Mouse (Mus musculus): ENCODE data around the gene Met. TPM values are rescaled to one million over a fixed set of nuclear protein-coding genes. Genes with fewer than 3 reads are reported as not detected.

The Met gene
- polyA plus RNA-seq, 1 experiment from 2014 or later, result 25.3 TPM

DNA sequence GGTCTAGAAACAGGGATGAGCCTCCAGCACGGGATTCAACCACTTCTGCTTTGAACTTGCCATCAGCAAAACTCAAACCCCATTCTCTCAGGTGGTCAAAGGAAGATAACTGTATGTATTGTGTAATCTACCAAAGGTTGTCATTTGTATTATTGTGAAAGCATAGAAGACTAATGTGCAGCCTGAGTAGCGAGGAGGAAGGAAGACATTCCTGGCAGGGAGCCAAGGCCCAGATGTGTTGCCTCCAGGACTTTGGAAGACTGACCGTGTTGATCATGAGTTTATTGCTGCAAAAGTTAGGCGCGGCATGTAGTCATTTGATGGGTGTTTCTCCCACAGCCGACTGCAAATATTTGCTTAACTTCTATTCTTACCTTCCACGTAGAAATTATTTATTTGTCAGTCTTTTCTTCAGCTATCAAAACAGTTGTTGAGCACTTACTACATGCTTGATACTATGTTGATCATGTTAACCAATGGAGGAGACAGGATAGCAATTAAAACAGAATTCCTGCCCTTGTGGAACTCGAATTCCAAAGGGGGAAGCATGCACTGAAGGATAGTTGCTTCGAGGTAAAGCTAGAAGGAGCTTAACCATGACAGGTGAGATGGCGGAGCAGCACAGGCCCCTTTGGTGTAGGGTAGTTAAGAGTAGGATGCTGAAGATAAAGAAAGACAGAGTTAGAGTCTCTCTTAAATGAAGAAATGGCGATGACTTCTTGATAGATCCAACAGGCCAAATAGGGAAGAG is 132.3 kb downstream of the Met start:
- Histone ChIP-seq H3K4me1 (ENCODE audit: control insufficient read depth, insufficient read depth, low read length) (no peaks in the 10 kb centered on the region), H3K27ac (ENCODE audit: low read depth, low read length) (no peak overlapping the region), H3K27me3 (ENCODE audit: control insufficient read depth, insufficient read depth, low read length) (no peaks in the 10 kb centered on the region), H3K4me3 (ENCODE audit: low read length) (no peak overlapping the region), H3K9ac (ENCODE audit: low read depth, low read length) (no peak overlapping the region), H3K4me2 (replicated peaks; ENCODE audit: low read depth, low read length) (no peak overlapping the region), H3K9me3 (ENCODE audit: control insufficient read depth, low read length) (peaks cover 2% of the 10 kb centered on the region; the same call in 1 of the 2 replicates), H3K36me3 (ENCODE audit: control insufficient read depth, insufficient read depth, low read length) (no peaks in the 10 kb centered on the region)
- WGBS, result 65% methylated on average over 11 of the region's 11 CpGs
- ATAC-seq (ENCODE audit: low FRiP score, low TSS enrichment), result no peak

DNA sequence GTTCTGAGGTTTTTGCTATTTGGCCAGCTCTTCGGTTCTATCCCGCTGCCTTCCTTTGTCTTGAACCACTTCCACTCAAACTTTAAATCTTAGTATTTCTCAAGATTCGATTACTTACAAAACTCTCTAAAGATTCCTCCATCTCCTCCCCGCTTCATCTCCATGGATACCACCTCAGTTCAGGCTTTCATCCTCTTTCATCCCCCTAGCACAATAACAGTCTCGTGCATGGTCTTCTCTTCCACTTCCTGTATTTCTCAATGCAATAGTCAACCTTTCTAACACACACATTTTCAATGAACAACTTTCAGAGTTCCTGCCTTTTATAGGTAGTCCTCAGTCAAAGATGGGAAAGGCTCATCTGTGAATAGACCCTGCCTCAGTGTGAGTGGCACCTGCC is 135.8 kb downstream of the Met start:
- H3K4me1 ChIP-seq (ENCODE audit: control insufficient read depth, insufficient read depth, low read length), result no peaks in the 10 kb centered on the region
- WGBS, result 91% methylated on average over 5 of the region's 5 CpGs
- no peak overlapping the region for H3K27ac ChIP-seq (ENCODE audit: low read depth, low read length)
- H3K27me3 ChIP-seq (ENCODE audit: control insufficient read depth, insufficient read depth, low read length), result no peaks in the 10 kb centered on the region
- no peaks in the 10 kb centered on the region for H3K36me3 ChIP-seq (ENCODE audit: control insufficient read depth, insufficient read depth, low read length)
- H3K4me2 ChIP-seq (replicated peaks; ENCODE audit: low read depth, low read length), result no peak overlapping the region
- no peak overlapping the region for H3K9ac ChIP-seq (ENCODE audit: low read depth, low read length)
- H3K4me3 ChIP-seq (ENCODE audit: low read length), result no peak overlapping the region
- no peaks in the 10 kb centered on the region for H3K9me3 ChIP-seq (ENCODE audit: control insufficient read depth, low read length)
- ATAC-seq (ENCODE audit: low FRiP score, low TSS enrichment), result no peak

DNA sequence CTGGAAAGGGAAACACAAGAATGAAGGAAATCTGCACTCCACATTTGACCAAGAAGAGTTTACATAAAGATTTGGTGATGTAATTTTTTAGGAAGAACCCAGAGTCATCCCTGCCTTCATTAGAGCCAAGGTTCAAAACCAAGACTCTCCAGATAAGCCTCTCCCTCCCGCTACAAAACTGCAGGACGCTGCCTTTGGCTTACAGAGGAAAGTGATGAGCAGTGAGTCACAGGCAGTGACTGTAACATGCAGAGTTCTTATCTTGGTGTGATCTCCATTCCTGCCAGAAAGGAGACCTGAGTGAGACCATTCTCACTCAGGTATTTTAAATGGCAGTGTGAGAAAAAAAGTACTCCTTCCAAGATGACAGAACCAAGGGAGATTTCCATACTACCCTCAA is 137.9 kb downstream of the Met start:
- 65% methylated on average over 2 of the region's 2 CpGs for WGBS
- H3K9me3 ChIP-seq (ENCODE audit: control insufficient read depth, low read length), result no peaks in the 10 kb centered on the region
- no peaks in the 10 kb centered on the region for H3K36me3 ChIP-seq (ENCODE audit: control insufficient read depth, insufficient read depth, low read length)
- no peak overlapping the region for H3K9ac ChIP-seq (ENCODE audit: low read depth, low read length)
- H3K4me3 ChIP-seq (ENCODE audit: low read length), result no peak overlapping the region
- H3K27me3 ChIP-seq (ENCODE audit: control insufficient read depth, insufficient read depth, low read length), result no peaks in the 10 kb centered on the region
- no peak overlapping the region for H3K27ac ChIP-seq (ENCODE audit: low read depth, low read length)
- no peak for ATAC-seq (ENCODE audit: low FRiP score, low TSS enrichment)
- H3K4me1 ChIP-seq (ENCODE audit: control insufficient read depth, insufficient read depth, low read length), result no peaks in the 10 kb centered on the region
- no peak overlapping the region for H3K4me2 ChIP-seq (replicated peaks; ENCODE audit: low read depth, low read length)

DNA sequence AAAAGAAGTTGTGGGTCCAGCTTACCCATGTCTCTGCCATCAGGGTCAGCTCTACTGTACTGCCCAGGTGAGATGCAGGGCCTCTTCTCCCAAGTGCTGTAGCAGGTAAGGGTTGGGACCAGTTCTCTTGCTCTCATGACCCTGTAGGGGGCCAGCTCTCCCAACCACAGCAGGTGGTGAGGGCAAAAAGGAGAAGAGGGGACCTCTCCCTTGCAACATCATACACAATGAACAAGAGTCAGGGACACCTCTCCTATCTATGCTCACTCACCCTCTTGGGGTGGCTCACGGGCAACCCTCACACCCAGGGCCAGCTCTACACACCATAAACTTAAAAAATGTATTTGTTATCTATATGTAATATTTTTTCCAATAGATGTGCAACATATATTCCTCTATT is 143.3 kb downstream of the Met start:
- Histone ChIP-seq H3K4me3 (ENCODE audit: low read length) (no peak overlapping the region), H3K36me3 (ENCODE audit: control insufficient read depth, insufficient read depth, low read length) (no peaks in the 10 kb centered on the region), H3K4me2 (replicated peaks; ENCODE audit: low read depth, low read length) (no peak overlapping the region), H3K4me1 (ENCODE audit: control insufficient read depth, insufficient read depth, low read length) (no peaks in the 10 kb centered on the region), H3K9me3 (ENCODE audit: control insufficient read depth, low read length) (no peaks in the 10 kb centered on the region), H3K27me3 (ENCODE audit: control insufficient read depth, insufficient read depth, low read length) (no peaks in the 10 kb centered on the region), H3K9ac (ENCODE audit: low read depth, low read length) (no peak overlapping the region), H3K27ac (ENCODE audit: low read depth, low read length) (no peak overlapping the region)
- 90% methylated on average over 1 of the region's 1 CpGs for WGBS
- no peak for ATAC-seq (ENCODE audit: low FRiP score, low TSS enrichment)

DNA sequence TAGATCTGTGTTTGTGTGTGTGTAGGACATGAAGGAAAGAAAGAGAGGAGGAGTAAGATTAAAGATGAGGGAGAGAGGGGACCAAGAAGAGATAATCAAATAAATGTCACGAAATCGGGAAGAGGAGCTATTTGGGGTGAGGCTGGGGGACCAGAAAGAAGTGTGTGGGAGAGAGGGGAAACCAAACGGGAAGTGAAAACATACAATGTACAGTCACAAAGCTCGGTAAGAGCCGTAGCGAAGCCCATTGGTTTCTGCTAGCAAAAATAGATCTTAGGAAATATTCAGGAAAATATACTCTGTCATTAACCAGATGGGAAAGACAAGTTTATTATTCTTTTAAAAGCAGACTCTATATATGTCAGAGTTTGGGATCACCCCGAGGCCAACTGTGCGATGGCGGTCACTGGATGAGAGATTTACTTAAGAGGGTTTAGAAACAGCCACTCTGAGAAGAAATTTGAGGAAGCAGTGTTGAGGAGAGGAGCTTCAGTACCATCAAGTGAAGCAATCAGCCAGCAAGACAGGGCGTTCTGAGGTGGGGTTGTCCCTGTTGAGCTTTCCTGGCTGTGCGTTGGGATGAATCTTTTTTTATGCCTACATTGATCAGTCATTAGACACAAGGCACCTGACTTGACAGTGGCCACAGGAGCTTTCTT is 147.9 kb downstream of the Met start:
- no peaks in the 10 kb centered on the region for H3K9me3 ChIP-seq (ENCODE audit: control insufficient read depth, low read length)
- no peak overlapping the region for H3K4me3 ChIP-seq (ENCODE audit: low read length)
- no peak overlapping the region for H3K4me2 ChIP-seq (replicated peaks; ENCODE audit: low read depth, low read length)
- H3K27me3 ChIP-seq (ENCODE audit: control insufficient read depth, insufficient read depth, low read length), result no peaks in the 10 kb centered on the region
- H3K36me3 ChIP-seq (ENCODE audit: control insufficient read depth, insufficient read depth, low read length), result no peaks in the 10 kb centered on the region
- WGBS, result 86% methylated on average over 11 of the region's 11 CpGs
- no peaks in the 10 kb centered on the region for H3K4me1 ChIP-seq (ENCODE audit: control insufficient read depth, insufficient read depth, low read length)
- H3K27ac ChIP-seq (ENCODE audit: low read depth, low read length), result no peak overlapping the region
- ATAC-seq (ENCODE audit: low FRiP score, low TSS enrichment), result no peak
- H3K9ac ChIP-seq (ENCODE audit: low read depth, low read length), result no peak overlapping the region

DNA sequence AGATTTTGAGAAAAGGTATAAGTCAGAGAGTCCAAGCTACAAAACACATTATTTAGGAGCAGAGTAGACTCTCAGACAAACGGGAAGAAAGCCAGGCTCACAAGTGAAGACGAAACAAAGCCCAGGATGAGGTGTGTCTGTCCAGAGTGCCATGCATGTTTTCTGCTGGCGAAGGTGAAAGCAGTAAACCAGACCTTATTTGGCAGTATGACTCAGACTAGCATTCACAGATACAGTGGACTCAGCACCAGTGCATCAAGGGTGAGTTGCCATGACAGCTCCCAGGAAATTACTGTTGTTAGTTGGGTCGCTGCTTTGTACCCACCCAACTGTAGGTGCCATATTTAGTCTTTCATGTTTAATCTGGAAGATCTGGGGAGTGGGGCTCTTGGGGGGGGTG is 149.1 kb downstream of the Met start:
- Histone ChIP-seq H3K4me1 (ENCODE audit: control insufficient read depth, insufficient read depth, low read length) (no peaks in the 10 kb centered on the region), H3K27me3 (ENCODE audit: control insufficient read depth, insufficient read depth, low read length) (no peaks in the 10 kb centered on the region), H3K9me3 (ENCODE audit: control insufficient read depth, low read length) (no peaks in the 10 kb centered on the region), H3K9ac (ENCODE audit: low read depth, low read length) (no peak overlapping the region), H3K4me2 (replicated peaks; ENCODE audit: low read depth, low read length) (no peak overlapping the region), H3K4me3 (ENCODE audit: low read length) (no peak overlapping the region), H3K27ac (ENCODE audit: low read depth, low read length) (no peak overlapping the region), H3K36me3 (ENCODE audit: control insufficient read depth, insufficient read depth, low read length) (no peaks in the 10 kb centered on the region)
- ATAC-seq (ENCODE audit: low FRiP score, low TSS enrichment), result no peak
- 83% methylated on average over 4 of the region's 4 CpGs for WGBS

DNA sequence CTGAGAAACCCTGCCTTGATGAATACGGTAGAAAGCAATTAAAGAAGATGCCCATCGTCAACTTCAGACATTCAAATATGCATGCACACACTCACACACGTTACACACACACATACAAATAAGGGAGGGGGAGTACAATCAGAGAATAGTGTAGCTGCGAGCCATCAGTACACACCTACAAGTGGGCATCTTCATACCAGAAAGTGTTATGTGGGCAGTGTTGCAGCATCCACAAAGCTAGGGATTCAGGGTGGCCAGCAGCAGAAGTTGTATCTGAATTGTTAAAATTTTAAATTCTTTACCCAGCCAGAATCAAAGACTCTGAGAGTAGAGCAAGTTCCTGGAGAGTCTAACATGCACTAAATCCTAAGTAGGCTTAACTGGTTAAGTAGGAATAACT is 157.2 kb downstream of the Met start:
- Histone ChIP-seq H3K9me3 (ENCODE audit: control insufficient read depth, low read length) (no peaks in the 10 kb centered on the region), H3K36me3 (ENCODE audit: control insufficient read depth, insufficient read depth, low read length) (no peaks in the 10 kb centered on the region), H3K4me1 (ENCODE audit: control insufficient read depth, insufficient read depth, low read length) (no peaks in the 10 kb centered on the region), H3K9ac (ENCODE audit: low read depth, low read length) (no peak overlapping the region), H3K27ac (ENCODE audit: low read depth, low read length) (no peak overlapping the region), H3K27me3 (ENCODE audit: control insufficient read depth, insufficient read depth, low read length) (no peaks in the 10 kb centered on the region), H3K4me2 (replicated peaks; ENCODE audit: low read depth, low read length) (no peak overlapping the region), H3K4me3 (ENCODE audit: low read length) (no peak overlapping the region)
- ATAC-seq (ENCODE audit: low FRiP score, low TSS enrichment), result no peak
- 84% methylated on average over 4 of the region's 4 CpGs for WGBS

DNA sequence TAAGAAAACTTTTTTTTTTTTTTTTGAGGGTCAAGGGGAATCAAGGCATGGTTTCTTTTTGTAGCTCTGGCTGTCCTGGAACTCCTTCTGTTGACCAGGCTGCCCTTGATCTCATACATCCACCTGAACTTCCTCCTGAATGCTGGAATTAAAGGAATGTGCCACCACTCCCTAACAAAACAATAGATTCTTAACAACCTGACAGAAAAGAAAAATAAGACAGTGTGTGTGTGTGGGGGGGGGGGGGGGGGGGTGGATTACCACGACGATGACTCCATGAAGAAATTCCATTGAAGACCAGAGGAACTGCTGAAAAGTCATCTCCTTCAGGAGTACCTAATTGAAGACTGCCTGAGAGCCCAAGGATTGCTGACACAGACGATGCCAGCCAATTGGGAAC is 157.8 kb downstream of the Met start:
- Histone ChIP-seq H3K27me3 (ENCODE audit: control insufficient read depth, insufficient read depth, low read length) (no peaks in the 10 kb centered on the region), H3K4me3 (ENCODE audit: low read length) (no peak overlapping the region), H3K27ac (ENCODE audit: low read depth, low read length) (no peak overlapping the region), H3K4me1 (ENCODE audit: control insufficient read depth, insufficient read depth, low read length) (no peaks in the 10 kb centered on the region), H3K36me3 (ENCODE audit: control insufficient read depth, insufficient read depth, low read length) (no peaks in the 10 kb centered on the region), H3K9ac (ENCODE audit: low read depth, low read length) (no peak overlapping the region), H3K4me2 (replicated peaks; ENCODE audit: low read depth, low read length) (no peak overlapping the region), H3K9me3 (ENCODE audit: control insufficient read depth, low read length) (no peaks in the 10 kb centered on the region)
- no peak for ATAC-seq (ENCODE audit: low FRiP score, low TSS enrichment)
- 53% methylated on average over 3 of the region's 3 CpGs for WGBS

Data from kidney, embryonic 14.5 days (tissue).